Mouse (Mus musculus): Measurements from ENCODE around the gene Acy3. TPM values are rescaled to one million over a fixed set of nuclear protein-coding genes. Genes with fewer than 3 reads are reported as not detected.

Gene Acy3
- polyA plus RNA-seq (2014; fragmentation: Nextera tagmentation; extraction: Ambion mirVana) = 2.4 and 3.2 TPM in 2 replicates

GRCm38 (mm10) chr19:3986334-3986733 is at the start of gene Acy3:
Gene Acy3, plus strand, starts transcription at chr19:3986570.
- Histone ChIP-seq H3K9ac (ENCODE audit: low read length) (no peak within 1 kb of the TSS), H3K9me3 (ENCODE audit: control insufficient read depth, low read length) (no peaks in the 10 kb centered on the region), H3K4me2 (ENCODE audit: low read depth) (no peak within 1 kb of the TSS), H3K36me3 (ENCODE audit: control insufficient read depth, insufficient read depth, low read length) (no peaks in the 10 kb centered on the region), H3K4me1 (ENCODE audit: control insufficient read depth, insufficient read depth, low read length) (peaks cover 15% of the 10 kb centered on the region; the same call in 1 of the 2 replicates), H3K27ac (ENCODE audit: low read depth, low read length) (peak within 1 kb of the TSS; percentile 44), H3K4me3 (ENCODE audit: low read depth, low read length) (no peak within 1 kb of the TSS), H3K27me3 (ENCODE audit: control insufficient read depth, insufficient read depth, low read length) (no peaks in the 10 kb centered on the region)
- 16% methylated on average over 8 of the region's 8 CpGs for WGBS
- peak; percentile 48 for DNase-seq (ENCODE audit: low spot score)
- no peak for ATAC-seq (ENCODE audit: insufficient read depth, low FRiP score, low TSS enrichment)

DNA sequence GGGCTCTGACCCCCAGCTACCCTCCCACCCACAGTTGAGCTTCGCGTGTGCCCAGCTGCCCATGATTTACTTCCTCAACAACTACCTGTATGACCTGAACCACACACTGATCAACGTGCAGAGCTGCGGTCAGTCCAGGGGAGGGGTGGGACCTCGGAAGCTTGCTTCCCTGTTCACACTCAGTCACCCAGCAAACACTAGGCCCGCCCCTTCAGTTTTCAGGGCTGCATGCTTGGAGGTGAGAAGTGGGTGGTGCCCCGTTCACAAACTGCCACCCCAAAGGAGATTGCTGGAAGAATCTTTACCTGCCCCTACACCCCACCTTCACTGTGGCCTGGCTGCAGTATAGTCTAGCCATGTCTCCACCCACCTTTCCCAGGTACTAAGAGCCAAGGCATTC is 44.1 kb upstream of the Acy3 start:
- Histone ChIP-seq H3K9me3 (ENCODE audit: control insufficient read depth, low read length) (no peaks in the 10 kb centered on the region), H3K4me2 (ENCODE audit: low read depth) (no peak overlapping the region), H3K9ac (ENCODE audit: low read length) (no peak overlapping the region), H3K36me3 (ENCODE audit: control insufficient read depth, insufficient read depth, low read length) (no peaks in the 10 kb centered on the region), H3K4me3 (ENCODE audit: low read depth, low read length) (no peak overlapping the region), H3K27ac (ENCODE audit: low read depth, low read length) (no peak overlapping the region), H3K4me1 (ENCODE audit: control insufficient read depth, insufficient read depth, low read length) (no peaks in the 10 kb centered on the region), H3K27me3 (ENCODE audit: control insufficient read depth, insufficient read depth, low read length) (no peaks in the 10 kb centered on the region)
- DNase-seq (ENCODE audit: low spot score) (no peak), ATAC-seq (ENCODE audit: insufficient read depth, low FRiP score, low TSS enrichment) (no peak)
- 85% methylated on average over 7 of the region's 7 CpGs for WGBS

- Histone ChIP-seq H3K27ac (ENCODE audit: low read depth, low read length) (no peak overlapping the region), H3K27me3 (ENCODE audit: control insufficient read depth, insufficient read depth, low read length) (no peaks in the 10 kb centered on the region), H3K9ac (ENCODE audit: low read length) (no peak overlapping the region), H3K4me3 (ENCODE audit: low read depth, low read length) (no peak overlapping the region), H3K9me3 (ENCODE audit: control insufficient read depth, low read length) (no peaks in the 10 kb centered on the region), H3K36me3 (ENCODE audit: control insufficient read depth, insufficient read depth, low read length) (no peaks in the 10 kb centered on the region), H3K4me1 (ENCODE audit: control insufficient read depth, insufficient read depth, low read length) (no peaks in the 10 kb centered on the region), H3K4me2 (ENCODE audit: low read depth) (no peak overlapping the region)
- WGBS = 21% methylated on average over 27 of the region's 27 CpGs
- no peak for ATAC-seq (ENCODE audit: insufficient read depth, low FRiP score, low TSS enrichment)
- DNase-seq (ENCODE audit: low spot score) = no peak
These were observed 43.2 kb upstream of the Acy3 start for GRCm38 (mm10) chr19:3942986-3943735.

- H3K4me1 ChIP-seq (ENCODE audit: control insufficient read depth, insufficient read depth, low read length) = no peaks in the 10 kb centered on the region
- H3K9me3 ChIP-seq (ENCODE audit: control insufficient read depth, low read length) = no peaks in the 10 kb centered on the region
- no peak overlapping the region for H3K9ac ChIP-seq (ENCODE audit: low read length)
- no peak for ATAC-seq (ENCODE audit: insufficient read depth, low FRiP score, low TSS enrichment)
- no peak overlapping the region for H3K27ac ChIP-seq (ENCODE audit: low read depth, low read length)
- no peak overlapping the region for H3K4me3 ChIP-seq (ENCODE audit: low read depth, low read length)
- H3K36me3 ChIP-seq (ENCODE audit: control insufficient read depth, insufficient read depth, low read length) = no peaks in the 10 kb centered on the region
- H3K27me3 ChIP-seq (ENCODE audit: control insufficient read depth, insufficient read depth, low read length) = no peaks in the 10 kb centered on the region
- DNase-seq (ENCODE audit: low spot score) = no peak
- WGBS = 32% methylated on average over 10 of the region's 10 CpGs
- no peak overlapping the region for H3K4me2 ChIP-seq (ENCODE audit: low read depth)
These were observed 40.4 kb upstream of the Acy3 start for GRCm38 (mm10) chr19:3945872-3946564.

DNA sequence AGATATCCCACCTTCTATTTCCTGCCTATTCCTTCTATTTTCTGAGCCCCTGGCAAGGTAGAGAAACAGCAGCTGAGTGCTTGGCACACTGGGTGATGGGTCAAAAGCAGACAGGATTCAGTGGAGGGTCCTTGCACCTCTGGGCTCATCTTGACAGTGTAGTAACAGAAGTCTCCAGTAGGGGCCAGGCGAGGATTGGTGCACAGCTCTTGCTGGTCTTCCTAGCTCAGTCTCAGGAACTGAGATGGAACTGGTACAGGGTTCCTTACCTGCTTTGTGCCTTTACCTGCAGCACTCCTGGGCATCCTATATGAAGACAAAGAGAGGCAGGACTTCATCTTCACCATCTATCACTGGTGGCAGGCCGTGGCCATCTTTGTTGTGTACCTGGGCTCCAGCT is 39.7 kb upstream of the Acy3 start:
- Histone ChIP-seq H3K4me1 (ENCODE audit: control insufficient read depth, insufficient read depth, low read length) (no peaks in the 10 kb centered on the region), H3K9ac (ENCODE audit: low read length) (no peak overlapping the region), H3K36me3 (ENCODE audit: control insufficient read depth, insufficient read depth, low read length) (no peaks in the 10 kb centered on the region), H3K9me3 (ENCODE audit: control insufficient read depth, low read length) (no peaks in the 10 kb centered on the region), H3K4me2 (ENCODE audit: low read depth) (no peak overlapping the region), H3K27me3 (ENCODE audit: control insufficient read depth, insufficient read depth, low read length) (no peaks in the 10 kb centered on the region), H3K27ac (ENCODE audit: low read depth, low read length) (no peak overlapping the region), H3K4me3 (ENCODE audit: low read depth, low read length) (no peak overlapping the region)
- ATAC-seq (ENCODE audit: insufficient read depth, low FRiP score, low TSS enrichment) = peak; percentile 60; the same call in 1 of the 2 replicates
- 21% methylated on average over 2 of the region's 2 CpGs for WGBS
- peak; percentile 69 for DNase-seq (ENCODE audit: low spot score)

GRCm38 (mm10) chr19:3947813-3948212 is 38.6 kb upstream of the Acy3 start:
- Histone ChIP-seq H3K4me2 (ENCODE audit: low read depth) (no peak overlapping the region), H3K9ac (ENCODE audit: low read length) (no peak overlapping the region; the same call in 1 of the 2 replicates), H3K36me3 (ENCODE audit: control insufficient read depth, insufficient read depth, low read length) (no peaks in the 10 kb centered on the region), H3K9me3 (ENCODE audit: control insufficient read depth, low read length) (no peaks in the 10 kb centered on the region), H3K27ac (ENCODE audit: low read depth, low read length) (no peak overlapping the region), H3K4me1 (ENCODE audit: control insufficient read depth, insufficient read depth, low read length) (no peaks in the 10 kb centered on the region), H3K27me3 (ENCODE audit: control insufficient read depth, insufficient read depth, low read length) (no peaks in the 10 kb centered on the region), H3K4me3 (ENCODE audit: low read depth, low read length) (no peak overlapping the region)
- 76% methylated on average over 3 of the region's 3 CpGs for WGBS
- no peak for ATAC-seq (ENCODE audit: insufficient read depth, low FRiP score, low TSS enrichment)
- no peak for DNase-seq (ENCODE audit: low spot score)

GRCm38 (mm10) chr19:3948546-3948945 is 37.8 kb upstream of the Acy3 start:
- H3K9ac ChIP-seq (ENCODE audit: low read length) = no peak overlapping the region; the same call in 1 of the 2 replicates
- H3K36me3 ChIP-seq (ENCODE audit: control insufficient read depth, insufficient read depth, low read length) = no peaks in the 10 kb centered on the region
- no peaks in the 10 kb centered on the region for H3K9me3 ChIP-seq (ENCODE audit: control insufficient read depth, low read length)
- no peak for ATAC-seq (ENCODE audit: insufficient read depth, low FRiP score, low TSS enrichment)
- H3K27ac ChIP-seq (ENCODE audit: low read depth, low read length) = no peak overlapping the region
- 72% methylated on average over 14 of the region's 14 CpGs for WGBS
- no peak overlapping the region for H3K4me2 ChIP-seq (ENCODE audit: low read depth)
- no peak for DNase-seq (ENCODE audit: low spot score)
- H3K27me3 ChIP-seq (ENCODE audit: control insufficient read depth, insufficient read depth, low read length) = no peaks in the 10 kb centered on the region
- no peaks in the 10 kb centered on the region for H3K4me1 ChIP-seq (ENCODE audit: control insufficient read depth, insufficient read depth, low read length)
- no peak overlapping the region for H3K4me3 ChIP-seq (ENCODE audit: low read depth, low read length)

GRCm38 (mm10) chr19:3950331-3950730 is 36.0 kb upstream of the Acy3 start:
- no peaks in the 10 kb centered on the region for H3K4me1 ChIP-seq (ENCODE audit: control insufficient read depth, insufficient read depth, low read length)
- no peaks in the 10 kb centered on the region for H3K27me3 ChIP-seq (ENCODE audit: control insufficient read depth, insufficient read depth, low read length)
- no peak overlapping the region for H3K27ac ChIP-seq (ENCODE audit: low read depth, low read length)
- no peaks in the 10 kb centered on the region for H3K36me3 ChIP-seq (ENCODE audit: control insufficient read depth, insufficient read depth, low read length)
- no peaks in the 10 kb centered on the region for H3K9me3 ChIP-seq (ENCODE audit: control insufficient read depth, low read length)
- H3K4me3 ChIP-seq (ENCODE audit: low read depth, low read length) = no peak overlapping the region
- no peak for DNase-seq (ENCODE audit: low spot score)
- no peak overlapping the region for H3K4me2 ChIP-seq (ENCODE audit: low read depth)
- H3K9ac ChIP-seq (ENCODE audit: low read length) = no peak overlapping the region
- no peak for ATAC-seq (ENCODE audit: insufficient read depth, low FRiP score, low TSS enrichment)
- WGBS = 81% methylated on average over 3 of the region's 3 CpGs

DNA sequence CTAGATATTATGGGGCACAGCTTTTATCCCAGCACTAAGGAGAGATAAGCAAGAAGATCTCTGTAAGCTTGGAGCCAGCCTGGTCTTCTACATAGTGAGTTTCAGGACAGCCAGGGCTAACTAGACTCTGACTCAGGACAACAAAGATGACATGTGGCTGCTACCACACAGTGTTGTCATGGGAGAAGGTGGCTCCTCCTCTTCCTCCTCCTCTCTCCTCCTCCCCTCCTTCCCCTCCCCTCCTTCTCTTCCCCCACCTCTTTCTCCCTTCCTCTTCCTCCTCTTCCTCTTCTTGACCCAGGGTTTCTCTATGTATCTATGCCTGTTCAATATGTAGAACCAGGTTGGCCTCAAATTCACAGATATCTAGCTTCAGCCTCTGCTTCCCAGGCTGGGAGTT is 34.9 kb upstream of the Acy3 start:
- ATAC-seq (ENCODE audit: insufficient read depth, low FRiP score, low TSS enrichment) (no peak), DNase-seq (ENCODE audit: low spot score) (no peak)
- Histone ChIP-seq H3K36me3 (ENCODE audit: control insufficient read depth, insufficient read depth, low read length) (no peaks in the 10 kb centered on the region), H3K4me3 (ENCODE audit: low read depth, low read length) (no peak overlapping the region), H3K9ac (ENCODE audit: low read length) (no peak overlapping the region), H3K4me1 (ENCODE audit: control insufficient read depth, insufficient read depth, low read length) (no peaks in the 10 kb centered on the region), H3K27ac (ENCODE audit: low read depth, low read length) (no peak overlapping the region), H3K9me3 (ENCODE audit: control insufficient read depth, low read length) (no peaks in the 10 kb centered on the region), H3K4me2 (ENCODE audit: low read depth) (no peak overlapping the region), H3K27me3 (ENCODE audit: control insufficient read depth, insufficient read depth, low read length) (no peaks in the 10 kb centered on the region)
